In genomic region chr6:115124675-115125357, GRCm38 (mm10) we compare ENCODE assay signal across 9 mouse cellular contexts. TPM values are rescaled to one million over a fixed set of nuclear protein-coding genes. Genes with fewer than 3 reads are reported as not detected.
DNase-seq lines count a peak whose midpoint lies in the region; ATAC-seq and TF ChIP-seq lines count a peak whose summit lies in the region.
"Had no signal": no experiment of that assay in that cellular context is flagged by ENCODE, and none has a peak within 500 bp of the region (broad histone marks: within the 10 kb centered on the region; RNA-seq: fewer than 3 reads in every experiment).

No protein-coding gene starts in this region.

- no peak overlapping the region for H3K4me3 ChIP-seq in forebrain, embryonic 14.5 days (ENCODE audit: low read depth, low read length)
- no peak overlapping the region for H3K4me3 ChIP-seq in midbrain, postnatal 0 days (ENCODE audit: low read depth, low read length)
- H3K4me3 ChIP-seq in limb, embryonic 10.5 days = no peak overlapping the region
- H3K4me3 ChIP-seq in kidney, embryonic 14.5 days (ENCODE audit: low read length) = no peak overlapping the region
- H3K4me3 ChIP-seq: embryonic facial prominence, embryonic 13.5 days had no signal

- H3K9ac ChIP-seq in forebrain, embryonic 14.5 days (ENCODE audit: low read length) = no peak overlapping the region
- no peak overlapping the region for H3K9ac ChIP-seq in midbrain, postnatal 0 days (replicated peaks; ENCODE audit: low read length, poor library complexity, severe bottlenecking)
- H3K9ac ChIP-seq in kidney, embryonic 14.5 days (ENCODE audit: low read depth, low read length) = no peak overlapping the region
- H3K9ac ChIP-seq: embryonic facial prominence, embryonic 13.5 days had no signal

- 54% methylated on average over 2 of the region's 2 CpGs for WGBS in forebrain, embryonic 14.5 days
- 56% methylated on average over 2 of the region's 2 CpGs for WGBS in midbrain, postnatal 0 days
- 80% methylated on average over 2 of the region's 2 CpGs for WGBS in limb, embryonic 10.5 days
- 76% methylated on average over 2 of the region's 2 CpGs for WGBS in kidney, embryonic 14.5 days

- ATAC-seq in forebrain, embryonic 14.5 days = no peak
- ATAC-seq in midbrain, postnatal 0 days (ENCODE audit: low FRiP score) = no peak
- ATAC-seq in kidney, embryonic 14.5 days (ENCODE audit: low FRiP score, low TSS enrichment) = no peak

- peaks cover 44% of the 10 kb centered on the region for H3K4me1 ChIP-seq in forebrain, embryonic 14.5 days (ENCODE audit: control insufficient read depth, insufficient read depth, low read length)
- peaks cover 5% of the 10 kb centered on the region; the same call in 1 of the 2 replicates for H3K4me1 ChIP-seq in midbrain, postnatal 0 days (ENCODE audit: insufficient read depth, low read length)
- H3K4me1 ChIP-seq in limb, embryonic 10.5 days = peaks cover 13% of the 10 kb centered on the region
- no peaks in the 10 kb centered on the region for H3K4me1 ChIP-seq in kidney, embryonic 14.5 days (ENCODE audit: control insufficient read depth, insufficient read depth, low read length)

- H3K4me2 ChIP-seq in forebrain, embryonic 14.5 days (ENCODE audit: low read length) = no peak overlapping the region; the same call in 1 of the 2 replicates
- no peak overlapping the region for H3K4me2 ChIP-seq in midbrain, postnatal 0 days (ENCODE audit: low read depth, low read length, poor library complexity, severe bottlenecking)
- H3K4me2 ChIP-seq in kidney, embryonic 14.5 days (replicated peaks; ENCODE audit: low read depth, low read length) = no peak overlapping the region
- H3K4me2 ChIP-seq: embryonic facial prominence, embryonic 13.5 days had no signal

- H3K27me3 ChIP-seq in forebrain, embryonic 14.5 days (replicated peaks; ENCODE audit: control insufficient read depth, insufficient read depth, low read length) = no peaks in the 10 kb centered on the region
- H3K27me3 ChIP-seq in midbrain, postnatal 0 days (ENCODE audit: insufficient read depth, low read length) = no peaks in the 10 kb centered on the region
- H3K27me3 ChIP-seq in limb, embryonic 10.5 days (ENCODE audit: low read depth, poor library complexity, severe bottlenecking) = no peaks in the 10 kb centered on the region
- H3K27me3 ChIP-seq in kidney, embryonic 14.5 days (ENCODE audit: control insufficient read depth, insufficient read depth, low read length) = no peaks in the 10 kb centered on the region

- no peaks in the 10 kb centered on the region for H3K36me3 ChIP-seq in forebrain, embryonic 14.5 days (ENCODE audit: control insufficient read depth, insufficient read depth, low read length)
- H3K36me3 ChIP-seq in midbrain, postnatal 0 days (ENCODE audit: insufficient read depth, low read length) = no peaks in the 10 kb centered on the region
- H3K36me3 ChIP-seq in limb, embryonic 10.5 days = no peaks in the 10 kb centered on the region
- no peaks in the 10 kb centered on the region for H3K36me3 ChIP-seq in kidney, embryonic 14.5 days (ENCODE audit: control insufficient read depth, insufficient read depth, low read length)
- H3K36me3 ChIP-seq: embryonic facial prominence, embryonic 13.5 days had no signal

- no peak for TF ChIP-seq CTCF in midbrain, postnatal 0 days (IDR thresholded peaks at IDR 0.05)

- H3K9me3 ChIP-seq in forebrain, embryonic 14.5 days (replicated peaks; ENCODE audit: control insufficient read depth, low read length) = no peaks in the 10 kb centered on the region
- no peaks in the 10 kb centered on the region for H3K9me3 ChIP-seq in midbrain, postnatal 0 days (ENCODE audit: low read length)
- H3K9me3 ChIP-seq in limb, embryonic 10.5 days (replicated peaks) = no peaks in the 10 kb centered on the region
- H3K9me3 ChIP-seq in kidney, embryonic 14.5 days (ENCODE audit: control insufficient read depth, low read length) = no peaks in the 10 kb centered on the region
- H3K9me3 ChIP-seq: embryonic facial prominence, embryonic 13.5 days had no signal

- DNase-seq in layer of hippocampus, adult 11-12 months (ENCODE audit: low spot score) = peak; percentile 72
- no peak for DNase-seq in layer of hippocampus, adult 9-10 months (ENCODE audit: low spot score)
- peak; percentile 77 for DNase-seq in forebrain, embryonic 14.5 days (ENCODE audit: low spot score)
- peak; percentile 74 to 76 for DNase-seq in layer of hippocampus, adult 18-20 months (ENCODE audit: low spot score in 2 of 2)
- DNase-seq in midbrain, postnatal 0 days (ENCODE audit: low spot score) = peak; percentile 79
- no peak for DNase-seq in spleen, postnatal 4 days (ENCODE audit: low spot score in 2 of 2)
- DNase-seq in limb, embryonic 10.5 days (ENCODE audit: low spot score) = no peak

- peak overlapping the region; percentile 88 for H3K27ac ChIP-seq in forebrain, embryonic 14.5 days (ENCODE audit: low read depth, low read length)
- H3K27ac ChIP-seq in midbrain, postnatal 0 days (ENCODE audit: low read depth, low read length) = peak overlapping the region; percentile 38
- no peak overlapping the region for H3K27ac ChIP-seq in limb, embryonic 10.5 days
- H3K27ac ChIP-seq in kidney, embryonic 14.5 days (ENCODE audit: low read depth, low read length) = no peak overlapping the region
- H3K27ac ChIP-seq: embryonic facial prominence, embryonic 13.5 days had no signal

RNA-seq across cellular contexts. Expression of gene Syn2, which starts 9.9 kb away (rescaled TPM):
- polyA plus RNA-seq in forebrain, embryonic 14.5 days (2014; fragmentation: Nextera tagmentation; extraction: Ambion mirVana) = 23.3 and 31.6 TPM in 2 replicates
- 100 to 1,000 TPM; 579 to 589 TPM for total RNA-seq in layer of hippocampus, adult 18-20 months (2021)
- total RNA-seq in midbrain, postnatal 0 days (2014; rRNA removed) = 134 and 145 TPM in 2 replicates
- polyA plus RNA-seq in midbrain, postnatal 0 days (2015; fragmentation: Nextera tagmentation; extraction: Ambion mirVana) = 89.5 and 95.2 TPM in 2 replicates
- 0.26 and 0.30 TPM in 2 replicates for polyA plus RNA-seq in limb, embryonic 10.5 days (2016; fragmentation: Nextera tagmentation; extraction: Ambion mirVana)
- 0.66 and 0.89 TPM in 2 replicates for polyA plus RNA-seq in kidney, embryonic 14.5 days (2014; fragmentation: Nextera tagmentation; extraction: Ambion mirVana)

Comparison
In these comparisons a context has a peak if more than half of its experiments do, and no peak if none do; other contexts are left out.
1. DNase-seq: peak in layer of hippocampus, adult 11-12 months (single experiment), forebrain, embryonic 14.5 days (single experiment), layer of hippocampus, adult 18-20 months (2 of 2) and midbrain, postnatal 0 days (single experiment); none in layer of hippocampus, adult 9-10 months (single experiment), spleen, postnatal 4 days (0 of 2) and limb, embryonic 10.5 days (single experiment).
2. H3K27ac ChIP-seq: peak in forebrain, embryonic 14.5 days (single experiment) and midbrain, postnatal 0 days (single experiment); none in limb, embryonic 10.5 days (single experiment) and kidney, embryonic 14.5 days (single experiment).
3. RNA of gene Syn2, which starts 9.9 kb away (polyA plus RNA-seq): 89.5 to 95.2 TPM in midbrain, postnatal 0 days and 23.3 to 31.6 TPM in forebrain, embryonic 14.5 days; 0.66 to 0.89 TPM in kidney, embryonic 14.5 days and 0.26 to 0.30 TPM in limb, embryonic 10.5 days; every median in the first group is over 10 times any median in the second.